Mouse (Mus musculus) MEL (cell line): ENCODE measurements around the gene Gm6685.

Experiments used
- EP300 ChIP-seq, 2 experiments: IDR thresholded peaks; 2 replicates each; pipeline ENCODE4 v1.6.1; 2011; ENCODE audit warnings: improper control_type of control experiment in 2 of 2, low read length in 2 of 2, low read depth in 1 of 2, mild to moderate bottlenecking in 1 of 2
- MAFK ChIP-seq: IDR thresholded peaks from 2 replicates; pipeline ENCODE4 v1.6.1; 2011; ENCODE audit warnings: low read depth, mild to moderate bottlenecking, low read length, improper control_type of control experiment, borderline replicate concordance
- MEF2A ChIP-seq: IDR thresholded peaks from 2 replicates; pipeline ENCODE4 v1.6.1; 2014; ENCODE audit warnings: low read depth, mild to moderate bottlenecking, inconsistent platforms, low read length, improper control_type of control experiment; ENCODE audit not compliant: poor library complexity, insufficient replicate concordance, severe bottlenecking; ENCODE audit errors: extremely low read depth
- SIN3A ChIP-seq: IDR thresholded peaks from 2 replicates; pipeline ENCODE4 v1.6.1; 2012; ENCODE audit warnings: low read length, improper control_type of control experiment, inconsistent platforms

DNA sequence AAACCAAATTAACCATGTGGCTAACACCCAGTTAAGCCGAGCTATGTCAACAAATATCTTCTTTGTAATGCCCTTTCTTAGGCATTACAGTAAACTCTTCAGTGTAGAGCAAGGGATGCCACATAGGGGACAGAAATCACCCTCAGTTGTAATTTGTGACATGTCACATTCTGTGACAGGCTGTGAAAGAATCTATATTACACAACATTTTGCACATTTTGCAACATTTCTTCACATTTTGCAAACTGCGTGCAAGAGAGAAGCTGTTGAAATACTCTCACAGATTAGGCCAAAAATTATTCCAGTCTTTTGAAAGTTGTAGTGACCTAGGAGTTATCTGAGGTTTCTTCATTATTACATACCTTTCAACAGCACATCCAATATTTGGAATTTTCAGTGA, 3.8 kb upstream of the Gm6685 start:
- TF ChIP-seq MAFK, result no peak
- TF ChIP-seq SIN3A, result no peak
- TF ChIP-seq EP300 (IDR thresholded peaks at IDR 0.05; ENCODE audit: low read depth in 1 of 2, low read length in 2 of 2), result no peak
- TF ChIP-seq MEF2A, result no peak
